Mouse (Mus musculus) heart, adult 2 months (tissue): ENCODE data around the gene Srrm4.

Source experiments
- CTCF ChIP-seq: fragments of 200-600 bp; IDR thresholded peaks from 2 replicates; pipeline ENCODE4 v1.8.1; 2022; ENCODE audit warnings: antibody characterized with exemption, mild to moderate bottlenecking, moderate library complexity
- POLR2A ChIP-seq: fragments of 200-500 bp; IDR thresholded peaks from 2 replicates; pipeline ENCODE4 v1.6.1; 2011; ENCODE audit warnings: mild to moderate bottlenecking, low read depth, low read length, control low read depth; ENCODE audit not compliant: insufficient read depth

DNA sequence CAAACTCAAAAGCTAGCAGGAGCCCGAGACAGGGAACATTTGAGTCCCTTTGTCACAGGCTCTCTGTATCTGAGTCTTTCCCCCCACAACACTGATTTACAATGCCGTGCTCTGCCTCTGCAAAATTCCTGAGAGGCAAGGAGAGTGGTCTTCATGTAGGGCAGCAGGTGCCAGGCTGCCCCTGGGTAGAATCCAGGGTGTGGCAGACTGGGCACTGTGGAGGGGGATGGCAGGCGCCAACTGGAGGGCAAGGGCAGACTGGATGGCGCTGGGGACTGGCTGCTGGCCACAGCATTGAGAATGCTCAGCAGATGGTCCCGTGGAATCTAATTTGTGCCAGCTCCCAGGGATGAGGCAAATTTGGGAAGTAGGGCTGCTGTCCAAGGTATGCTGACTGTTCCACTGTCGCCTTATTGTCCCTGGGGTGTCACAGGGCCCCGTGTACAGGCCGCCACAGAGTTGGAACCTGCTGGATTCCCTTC, 148.1 kb downstream of the Srrm4 start:
- TF ChIP-seq POLR2A (no peak), CTCF (no peak)
